Mouse (Mus musculus) liver, postnatal 0 days (tissue): Measurements from ENCODE around the gene Vwa8. TPM values are rescaled to one million over a fixed set of nuclear protein-coding genes. Genes with fewer than 3 reads are reported as not detected.

Experiments
- ATAC-seq: fragments of 200-750 bp; cut with Nextera tagmentation; 2 replicates; pipeline ENCODE4 v1.8.0; 2017; ENCODE audit warnings: mild to moderate bottlenecking, moderate library complexity
- DNase-seq: peaks from one replicate; pipeline ENCODE4 v3.0.0-alpha.2; 2016
- H3K27ac ChIP-seq: fragments of 300-500 bp; sonication (generic); 2 replicates; pipeline ENCODE4 v1.5.1; 2014; ENCODE audit warnings: antibody characterized with exemption, moderate library complexity, mild to moderate bottlenecking, low read depth
- H3K27me3 ChIP-seq: fragments of 300-500 bp; sonication (generic); 2 replicates; pipeline ENCODE4 v1.6.1; 2014; ENCODE audit warnings: low read length, control low read depth, mixed read lengths; ENCODE audit not compliant: insufficient read depth
- H3K36me3 ChIP-seq: fragments of 300-500 bp; sonication (generic); replicated peaks from 2 replicates; pipeline ENCODE4 v1.6.1; 2014; ENCODE audit warnings: mild to moderate bottlenecking, control low read depth, low read length, moderate library complexity, mixed read lengths; ENCODE audit not compliant: insufficient read depth
- H3K4me1 ChIP-seq: fragments of 300-500 bp; sonication (generic); 2 replicates; pipeline ENCODE4 v1.6.1; 2014; ENCODE audit warnings: antibody characterized with exemption, mild to moderate bottlenecking, control low read depth; ENCODE audit not compliant: insufficient read depth
- H3K4me2 ChIP-seq: fragments of 300-500 bp; sonication (generic); 2 replicates; pipeline ENCODE4 v1.6.1; 2014; ENCODE audit warnings: low read depth, mild to moderate bottlenecking, low read length, moderate library complexity, mixed read lengths
- H3K4me3 ChIP-seq: fragments of 300-500 bp; sonication (generic); 2 replicates; pipeline ENCODE4 v1.5.1; 2014; ENCODE audit warnings: low read depth, low read length
- H3K9ac ChIP-seq: fragments of 300-500 bp; sonication (generic); replicated peaks from 2 replicates; pipeline ENCODE4 v1.6.1; 2014; ENCODE audit warnings: mild to moderate bottlenecking, moderate library complexity
- H3K9me3 ChIP-seq: fragments of 300-500 bp; sonication (generic); 2 replicates; pipeline ENCODE4 v1.6.1; 2016; ENCODE audit warnings: mild to moderate bottlenecking, control low read depth, low read length, mixed read lengths
- CTCF ChIP-seq: sonication (generic); IDR thresholded peaks from 2 replicates; pipeline ENCODE4 v1.5.1; 2016; ENCODE audit warnings: antibody characterized with exemption, low read depth
- EP300 ChIP-seq: IDR thresholded peaks from 2 replicates; pipeline ENCODE4 v1.6.1; 2016; ENCODE audit warnings: antibody characterized with exemption, low read depth, mild to moderate bottlenecking
- WGBS: fragments of 180-500 bp; shearing (Covaris S2); extraction: QIAGEN DNeasy Blood & Tissue Kit; methylation state at CpG from one replicate; pipeline ENCODE4 v1.1.7; 2014; ENCODE audit not compliant: insufficient replicate concordance; 5-methylcytosine and 5-hydroxymethylcytosine counted together
- polyA plus RNA-seq: library from polyadenylated mRNA; unstranded; fragments of >200 nt; fragmentation: Nextera tagmentation; extraction: Ambion mirVana; gene quantifications from 2 replicates; pipeline ENCODE4 v1.2.1, GENCODE M21; 2015

Gene Vwa8
- polyA plus RNA-seq, 1 experiment from 2014 or later: 27.1 TPM

DNA sequence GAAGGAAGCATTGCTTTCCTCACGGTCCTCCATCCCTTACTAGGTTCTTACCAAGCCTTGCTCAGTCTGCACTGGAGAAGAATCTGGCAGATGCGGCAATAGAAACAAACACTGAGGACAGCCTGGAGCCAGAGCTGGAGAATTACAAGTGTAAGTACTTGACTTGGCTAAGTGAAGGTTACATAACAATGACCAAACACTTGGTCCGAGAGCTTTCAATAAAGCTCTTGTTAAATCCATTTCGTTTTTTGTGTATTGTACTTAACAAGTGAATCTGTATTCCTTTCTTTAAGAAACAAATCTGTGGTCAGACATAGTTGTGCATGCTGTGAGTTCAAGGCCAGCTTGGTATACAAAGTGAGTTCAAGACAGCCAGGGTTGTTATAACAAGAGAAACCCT is 169.7 kb downstream of the Vwa8 start:
- TF ChIP-seq EP300 (no peak), CTCF (no peak)
- Histone ChIP-seq H3K27ac (no peak overlapping the region), H3K36me3 (0 out of 2 replicates have a peak, but pooled peaks cover 2% of the 10 kb centered on the region), H3K4me3 (no peak overlapping the region), H3K4me2 (no peak overlapping the region), H3K9me3 (no peaks in the 10 kb centered on the region), H3K27me3 (no peaks in the 10 kb centered on the region), H3K4me1 (no peaks in the 10 kb centered on the region), H3K9ac (no peak overlapping the region)
- DNase-seq (no peak), ATAC-seq (no peak)
- 82% methylated on average over 4 of the region's 4 CpGs for WGBS

DNA sequence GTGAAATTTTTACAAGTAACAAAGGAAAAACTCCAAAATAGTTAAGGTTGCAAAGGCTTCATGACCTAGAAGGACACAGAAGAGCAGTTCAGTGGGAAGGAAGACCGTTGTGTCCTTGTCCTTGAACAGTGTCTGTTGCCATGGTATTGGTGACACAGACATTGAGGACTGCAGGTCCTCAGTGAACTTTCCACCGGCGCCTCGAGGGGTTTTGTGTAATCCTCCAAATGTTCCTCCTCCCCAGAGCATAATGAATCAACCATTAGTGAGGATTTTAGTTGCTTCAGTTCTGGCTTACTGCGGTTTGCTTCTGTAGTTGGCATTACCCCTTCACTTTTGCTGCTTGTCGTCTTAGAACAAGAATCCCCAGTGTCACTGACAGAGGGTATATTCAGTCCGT is 172.9 kb downstream of the Vwa8 start:
- H3K4me3 ChIP-seq: no peak overlapping the region
- no peak overlapping the region for H3K4me2 ChIP-seq
- no peak overlapping the region for H3K27ac ChIP-seq
- H3K9ac ChIP-seq: no peak overlapping the region
- DNase-seq: no peak
- TF ChIP-seq EP300: no peak
- TF ChIP-seq CTCF: no peak
- no peaks in the 10 kb centered on the region for H3K4me1 ChIP-seq
- WGBS: 72% methylated on average over 7 of the region's 7 CpGs
- H3K9me3 ChIP-seq: no peaks in the 10 kb centered on the region
- 0 out of 2 replicates have a peak, but pooled peaks cover 2% of the 10 kb centered on the region for H3K36me3 ChIP-seq
- ATAC-seq: no peak
- no peaks in the 10 kb centered on the region for H3K27me3 ChIP-seq

DNA sequence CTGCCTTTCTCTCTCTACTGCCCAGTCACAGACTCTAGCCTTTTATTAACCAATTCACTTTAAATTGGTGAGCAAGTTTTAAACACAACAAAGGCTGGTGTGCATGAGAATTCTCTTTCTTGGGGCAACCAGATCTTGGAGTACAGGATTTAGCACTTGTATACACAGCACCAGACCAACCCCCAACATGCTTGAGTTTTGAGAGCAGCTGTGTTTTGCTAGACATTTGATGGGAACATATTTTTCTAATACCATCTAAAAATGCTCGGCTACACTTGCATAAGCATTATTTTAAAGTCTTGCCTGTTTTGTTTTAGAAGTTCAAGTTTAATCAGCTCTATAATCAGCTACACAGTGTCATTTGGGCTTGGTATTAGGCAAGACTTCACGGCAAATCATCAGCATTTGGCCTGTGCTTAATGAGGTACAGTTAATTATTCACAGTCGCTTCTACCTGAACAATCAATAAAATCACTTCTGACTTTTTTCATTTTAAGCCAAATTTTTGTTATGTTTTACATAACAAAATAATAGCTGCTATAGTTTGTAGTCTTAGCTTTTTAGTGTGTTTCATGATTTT is 180.2 kb downstream of the Vwa8 start:
- 70% methylated on average over 3 of the region's 3 CpGs for WGBS
- Histone ChIP-seq H3K9me3 (no peaks in the 10 kb centered on the region), H3K9ac (no peak overlapping the region), H3K27me3 (no peaks in the 10 kb centered on the region), H3K36me3 (no peaks in the 10 kb centered on the region), H3K4me1 (no peaks in the 10 kb centered on the region), H3K27ac (no peak overlapping the region), H3K4me3 (no peak overlapping the region), H3K4me2 (no peak overlapping the region)
- DNase-seq: no peak
- no peak for TF ChIP-seq CTCF
- TF ChIP-seq EP300: no peak
- no peak for ATAC-seq

DNA sequence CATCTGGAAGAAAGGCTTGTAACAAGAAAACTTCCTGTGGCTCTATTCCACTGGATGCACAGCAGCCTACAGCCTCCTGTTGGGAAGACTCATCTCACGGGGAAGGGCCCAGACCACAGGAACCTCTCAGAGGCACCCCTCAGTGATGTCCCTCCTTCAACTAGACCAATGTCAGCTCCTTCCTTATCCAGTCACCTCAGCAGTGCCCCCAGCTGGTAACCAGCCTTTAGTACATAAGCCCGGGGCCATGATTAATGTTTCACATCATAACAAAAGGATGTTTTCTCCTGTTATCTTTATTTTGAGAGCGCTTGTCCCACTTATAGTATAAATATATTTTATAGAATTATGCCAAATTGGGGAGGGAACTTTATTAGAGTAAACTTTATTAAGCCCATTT is 181.9 kb downstream of the Vwa8 start:
- H3K4me1 ChIP-seq: no peaks in the 10 kb centered on the region
- DNase-seq: no peak
- 80% methylated on average over 3 of the region's 3 CpGs for WGBS
- ATAC-seq: no peak
- no peak overlapping the region for H3K4me2 ChIP-seq
- no peak overlapping the region for H3K27ac ChIP-seq
- H3K9ac ChIP-seq: no peak overlapping the region
- H3K27me3 ChIP-seq: no peaks in the 10 kb centered on the region
- H3K9me3 ChIP-seq: no peaks in the 10 kb centered on the region
- no peak overlapping the region for H3K4me3 ChIP-seq
- H3K36me3 ChIP-seq: no peaks in the 10 kb centered on the region
- TF ChIP-seq CTCF: no peak
- TF ChIP-seq EP300: no peak

DNA sequence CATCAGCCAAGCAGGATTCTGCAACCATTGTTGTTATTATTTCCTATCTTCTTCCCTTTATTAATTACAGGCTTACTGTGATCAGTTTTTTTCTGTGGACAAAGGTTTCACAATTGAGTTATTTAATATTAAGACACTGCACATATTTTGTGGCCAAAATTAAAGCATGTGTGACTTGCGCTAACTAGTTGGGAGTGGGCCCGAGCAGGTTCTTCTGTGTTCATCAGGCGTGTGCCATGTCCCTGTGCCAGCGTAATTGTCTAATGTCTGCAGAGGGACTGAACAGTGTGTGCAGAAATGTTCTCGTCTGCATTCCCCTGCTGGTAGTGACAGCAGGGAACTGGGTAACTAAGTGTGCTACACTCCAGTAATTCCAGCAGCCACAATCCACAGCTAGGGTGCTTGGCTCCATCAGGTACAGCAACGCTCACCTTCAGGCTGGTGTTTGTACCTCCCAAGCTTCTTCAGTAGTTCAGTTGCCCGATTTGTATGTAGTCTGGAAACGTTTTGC is 182.4 kb downstream of the Vwa8 start:
- Histone ChIP-seq H3K9me3 (no peaks in the 10 kb centered on the region), H3K9ac (no peak overlapping the region), H3K27me3 (no peaks in the 10 kb centered on the region), H3K36me3 (no peaks in the 10 kb centered on the region), H3K4me1 (no peaks in the 10 kb centered on the region), H3K4me2 (no peak overlapping the region), H3K4me3 (no peak overlapping the region), H3K27ac (no peak overlapping the region)
- 87% methylated on average over 8 of the region's 8 CpGs for WGBS
- DNase-seq (no peak), ATAC-seq (no peak)
- no peak for TF ChIP-seq EP300
- TF ChIP-seq CTCF: no peak

DNA sequence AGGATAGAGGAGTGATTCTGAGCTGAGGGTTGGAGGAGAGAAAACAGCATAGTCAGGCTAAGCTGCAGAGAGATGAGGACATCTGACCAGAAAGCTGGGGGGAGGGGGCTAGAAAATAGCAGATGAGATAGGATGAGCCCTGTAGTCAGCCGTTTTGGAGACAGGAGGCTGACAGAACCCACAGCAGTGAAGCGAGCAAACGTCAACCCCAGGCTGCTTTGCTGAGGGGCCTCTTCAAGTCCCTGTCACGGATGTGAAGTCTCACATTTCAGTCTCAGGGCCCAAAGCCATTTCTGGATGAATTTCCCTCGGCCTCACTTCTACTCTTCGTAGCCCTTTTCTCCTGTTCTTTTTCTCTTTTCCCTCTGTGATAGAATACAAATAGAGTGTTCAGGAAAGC is 184.5 kb downstream of the Vwa8 start:
- Histone ChIP-seq H3K9ac (no peak overlapping the region), H3K27me3 (no peaks in the 10 kb centered on the region), H3K9me3 (no peaks in the 10 kb centered on the region), H3K27ac (no peak overlapping the region), H3K4me3 (no peak overlapping the region), H3K4me1 (no peaks in the 10 kb centered on the region), H3K36me3 (peaks cover 3% of the 10 kb centered on the region; the same call in 1 of the 2 replicates), H3K4me2 (no peak overlapping the region)
- 68% methylated on average over 6 of the region's 6 CpGs for WGBS
- ATAC-seq (no peak), DNase-seq (no peak)
- TF ChIP-seq CTCF (no peak), EP300 (no peak)

DNA sequence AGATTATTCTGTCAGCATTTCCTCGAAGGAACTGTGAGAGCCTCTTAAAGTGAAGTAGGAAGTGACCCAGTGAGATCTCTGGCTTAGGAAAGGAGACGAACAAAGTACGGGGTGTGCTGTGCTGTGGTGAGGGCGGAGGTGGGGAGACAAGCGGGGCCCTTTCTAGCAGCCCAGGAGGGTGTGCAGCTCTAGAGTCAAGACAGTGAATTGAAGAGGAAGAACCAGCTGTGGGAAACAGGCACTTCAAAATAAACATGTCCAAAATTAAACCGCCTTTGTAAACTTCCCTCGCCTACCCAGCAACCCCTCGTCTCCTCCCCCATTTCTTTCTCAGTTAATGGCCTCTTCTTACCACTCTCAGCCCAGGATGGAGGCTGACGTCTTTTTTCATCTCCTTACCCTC is 185.7 kb downstream of the Vwa8 start:
- DNase-seq: no peak
- H3K27me3 ChIP-seq: no peaks in the 10 kb centered on the region
- no peaks in the 10 kb centered on the region for H3K4me1 ChIP-seq
- no peak overlapping the region for H3K27ac ChIP-seq
- no peak overlapping the region for H3K4me3 ChIP-seq
- H3K9ac ChIP-seq: no peak overlapping the region
- H3K9me3 ChIP-seq: no peaks in the 10 kb centered on the region
- H3K36me3 ChIP-seq: peaks cover 6% of the 10 kb centered on the region
- ATAC-seq: no peak
- H3K4me2 ChIP-seq: no peak overlapping the region
- TF ChIP-seq EP300 (0 out of 2 replicates have a peak, but pooled peaks have one; percentile 24), CTCF (no peak)
- WGBS: 52% methylated on average over 9 of the region's 9 CpGs
